Mouse (Mus musculus) activated CD4-positive, CD25-positive, alpha-beta regulatory T cell, adult 4 months (primary cell): ENCODE measurements at regions not wholly inside any gene's neighbourhood (a gene's known extent, or its start where the extent isn't known, plus 50 kb on each side); places are given as distances from the start of the nearest gene placed in this dataset.
A peak's percentile ranks its signal among the peaks of the same experiment; 100 is the strongest.
"Not testable (repeated sequence)": the region's sequence is repeated elsewhere in the genome, so short reads cannot be mapped to it uniquely, and the experiment has no call there.

Experiments used
- ATAC-seq: one replicate; pipeline ENCODE4 v1.8.0; 2017

- no peak for ATAC-seq
These were observed 1976.8 kb upstream of the G6pd2 start for GRCm38 (mm10) chr5:59831836-59832235.

GRCm38 (mm10) chr5:59845745-59846144 lies 1962.9 kb upstream of the G6pd2 start:
- ATAC-seq = no peak

- no peak for ATAC-seq
These were observed 1961.0 kb upstream of the G6pd2 start for GRCm38 (mm10) chr5:59847643-59848042.

GRCm38 (mm10) chr5:59893952-59894724 lies 1914.5 kb upstream of the G6pd2 start:
- no peak for ATAC-seq

GRCm38 (mm10) chr5:59921910-59922309 lies 1886.7 kb upstream of the G6pd2 start:
- ATAC-seq = no peak

- no peak for ATAC-seq
These were observed 1867.8 kb upstream of the G6pd2 start for GRCm38 (mm10) chr5:59940861-59941260.

- no peak for ATAC-seq
These were observed 1862.9 kb upstream of the G6pd2 start for GRCm38 (mm10) chr5:59945761-59946160.

- ATAC-seq = no peak
These were observed 1860.6 kb upstream of the G6pd2 start for GRCm38 (mm10) chr5:59947831-59948568.

GRCm38 (mm10) chr5:59956240-59956639 lies 1852.4 kb upstream of the G6pd2 start:
- not testable (repeated sequence) for ATAC-seq

- ATAC-seq = no peak
These were observed 1811.9 kb upstream of the G6pd2 start for GRCm38 (mm10) chr5:59996698-59997097.

- ATAC-seq = peak; percentile 100
These were observed 1765.9 kb upstream of the G6pd2 start for GRCm38 (mm10) chr5:60042603-60043175.

- ATAC-seq = no peak
These were observed 1759.6 kb upstream of the G6pd2 start for GRCm38 (mm10) chr5:60049053-60049452.

GRCm38 (mm10) chr5:60061178-60061577 lies 1747.4 kb upstream of the G6pd2 start:
- ATAC-seq = no peak
